Mouse (Mus musculus) ES-Bruce4 (cell line): ENCODE measurements around the gene Igsf6.

Experiments used
- CTCF ChIP-seq: IDR thresholded peaks from one replicate; pipeline ENCODE4 v1.8.1; 2011; ENCODE audit warnings: low read depth, low read length
- POLR2A ChIP-seq: IDR thresholded peaks from one replicate; pipeline ENCODE4 v1.8.1; 2011; ENCODE audit warnings: low read length; ENCODE audit not compliant: insufficient read depth

DNA sequence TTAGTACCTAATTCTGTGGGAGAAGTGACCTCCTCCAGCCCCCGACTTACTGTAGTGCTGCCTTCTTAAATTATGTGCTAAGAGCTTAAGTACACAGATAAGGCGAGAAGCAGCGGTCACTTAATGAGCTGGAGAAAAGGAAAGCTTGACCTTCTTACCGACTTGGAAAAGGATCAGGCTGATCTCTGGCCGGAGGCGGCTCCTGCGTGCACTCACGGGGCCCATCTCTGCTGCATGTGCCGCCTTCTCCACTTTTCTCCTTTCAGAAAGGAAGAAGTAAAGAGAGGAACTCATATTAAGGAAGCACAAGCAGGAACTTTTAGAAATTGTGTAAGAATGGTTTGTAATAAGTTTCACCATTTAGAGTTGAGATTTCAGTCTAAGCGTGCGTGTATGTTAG lies at the start of gene Igsf6:
- TF ChIP-seq CTCF (no peak), POLR2A (no peak)
